Mouse (Mus musculus) spleen, adult 2 months (tissue): Measurements from ENCODE around the gene Naip2.
"Not testable (repeated sequence)": the region's sequence is repeated elsewhere in the genome, so short reads cannot be mapped to it uniquely, and the experiment has no call there.

Experiments used
- CTCF ChIP-seq: fragments of 200-500 bp; IDR thresholded peaks from 2 replicates; pipeline ENCODE4 v1.5.1; 2011; ENCODE audit warnings: mild to moderate bottlenecking, inconsistent platforms; ENCODE audit not compliant: insufficient read depth, insufficient read length, insufficient replicate concordance; ENCODE audit errors: extremely low read depth
- POLR2A ChIP-seq: fragments of 200-500 bp; IDR thresholded peaks from 2 replicates; pipeline ENCODE4 v1.6.1; 2011; ENCODE audit warnings: low read depth, low read length, inconsistent platforms

DNA sequence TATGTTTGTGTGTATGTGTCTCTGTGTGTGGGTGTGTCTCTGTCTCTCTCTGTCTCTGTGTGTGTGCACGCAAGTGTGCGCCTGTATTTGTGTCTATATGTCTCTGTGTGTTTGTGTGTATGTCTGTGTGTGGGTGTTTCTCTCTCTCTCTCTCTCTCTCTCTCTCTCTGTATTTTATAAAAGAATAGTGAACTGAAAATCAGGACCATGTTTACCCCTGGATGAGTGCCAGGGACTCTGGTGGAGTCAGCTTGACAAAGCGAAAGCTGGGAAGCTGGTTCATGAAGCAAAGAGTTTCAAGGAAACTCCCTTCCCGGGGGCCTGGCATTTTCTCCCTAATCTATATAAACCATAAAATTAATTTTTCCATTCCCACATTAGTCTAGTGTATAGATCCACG, 27.5 kb downstream of the Naip2 start:
- not testable (repeated sequence) for TF ChIP-seq CTCF, POLR2A
